Mouse (Mus musculus) E14TG2a.4 (cell line): Measurements from ENCODE around the gene Cdrt4.
A peak's percentile ranks its signal among the peaks of the same experiment; 100 is the strongest.

Experiments used
- H3K27me3 ChIP-seq: 2 replicates; pipeline ENCODE4 v1.6.1; 2014; ENCODE audit warnings: low read length, control low read depth; ENCODE audit not compliant: insufficient read depth
- H3K36me3 ChIP-seq: 2 replicates; pipeline ENCODE4 v1.6.1; 2014; ENCODE audit warnings: low read length, control low read depth; ENCODE audit not compliant: insufficient read depth
- H3K4me1 ChIP-seq: replicated peaks from 2 replicates; pipeline ENCODE4 v1.6.1; 2014; ENCODE audit warnings: low read depth, low read length, control low read depth
- H3K4me3 ChIP-seq: replicated peaks from 2 replicates; pipeline ENCODE4 v1.5.1; 2014; ENCODE audit warnings: mild to moderate bottlenecking, low read length
- H3K9me3 ChIP-seq: 2 replicates; pipeline ENCODE4 v1.6.1; 2014; ENCODE audit warnings: low read length, control low read depth
- CTCF ChIP-seq: conservative IDR thresholded peaks from 2 replicates; pipeline ENCODE4 v1.5.1; 2014; ENCODE audit warnings: low read length
- NANOG ChIP-seq: IDR thresholded peaks from 2 replicates; pipeline ENCODE4 v1.6.1; 2014; ENCODE audit warnings: borderline replicate concordance, low read length, mixed read lengths
- POU5F1 ChIP-seq: IDR thresholded peaks from 2 replicates; pipeline ENCODE4 v1.6.1; 2014; ENCODE audit warnings: low read length, borderline replicate concordance

The Cdrt4 gene

GRCm38 (mm10) chr11:62934795-62935514 is 16.0 kb upstream of the Cdrt4 start:
- no peaks in the 10 kb centered on the region for H3K36me3 ChIP-seq
- 0 out of 2 replicates have a peak, but pooled peaks cover 2% of the 10 kb centered on the region for H3K27me3 ChIP-seq
- no peak overlapping the region for H3K4me3 ChIP-seq
- peaks cover under 1% of the 10 kb centered on the region; the same call in 1 of the 2 replicates for H3K4me1 ChIP-seq
- H3K9me3 ChIP-seq: no peaks in the 10 kb centered on the region
- TF ChIP-seq POU5F1 (no peak), CTCF (no peak), NANOG (no peak)

- no peaks in the 10 kb centered on the region for H3K4me1 ChIP-seq
- peaks cover 6% of the 10 kb centered on the region for H3K9me3 ChIP-seq
- H3K36me3 ChIP-seq: no peaks in the 10 kb centered on the region
- TF ChIP-seq CTCF (no peak), NANOG (no peak), POU5F1 (no peak)
- no peak overlapping the region for H3K4me3 ChIP-seq
- H3K27me3 ChIP-seq: 0 out of 2 replicates have a peak, but pooled peaks cover 2% of the 10 kb centered on the region
Observed at GRCm38 (mm10) chr11:62937986-62938385, 13.0 kb upstream of the Cdrt4 start.

DNA sequence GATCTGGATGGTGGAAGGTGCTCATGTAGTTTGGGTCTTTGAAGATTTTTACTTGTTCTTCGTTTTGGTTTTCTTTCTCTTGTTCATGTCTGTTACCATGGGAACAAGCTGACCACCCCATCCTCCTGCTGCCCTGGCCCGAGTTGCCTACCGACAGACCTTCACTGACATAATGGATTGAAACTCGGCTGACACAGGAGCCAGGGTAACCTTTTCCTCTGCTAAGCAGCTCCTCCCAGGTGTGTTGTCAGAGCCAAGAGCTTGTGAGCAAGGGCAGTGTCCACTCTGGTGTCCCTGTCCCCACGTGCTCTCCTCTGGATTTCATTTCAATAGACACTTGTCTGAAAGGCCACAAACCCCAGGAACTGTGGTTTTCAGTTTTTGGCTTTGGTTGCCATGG is 12.1 kb upstream of the Cdrt4 start:
- 0 out of 2 replicates have a peak, but pooled peaks cover 2% of the 10 kb centered on the region for H3K27me3 ChIP-seq
- no peak for TF ChIP-seq NANOG
- TF ChIP-seq CTCF: no peak
- TF ChIP-seq POU5F1: no peak
- peaks cover 6% of the 10 kb centered on the region for H3K9me3 ChIP-seq
- H3K4me1 ChIP-seq: no peaks in the 10 kb centered on the region
- H3K36me3 ChIP-seq: no peaks in the 10 kb centered on the region
- H3K4me3 ChIP-seq: no peak overlapping the region

GRCm38 (mm10) chr11:62940176-62940575 is 10.8 kb upstream of the Cdrt4 start:
- TF ChIP-seq NANOG (no peak), CTCF (no peak), POU5F1 (no peak)
- H3K9me3 ChIP-seq: peaks cover 6% of the 10 kb centered on the region
- H3K4me1 ChIP-seq: no peaks in the 10 kb centered on the region
- no peaks in the 10 kb centered on the region for H3K27me3 ChIP-seq
- no peak overlapping the region for H3K4me3 ChIP-seq
- no peaks in the 10 kb centered on the region for H3K36me3 ChIP-seq

GRCm38 (mm10) chr11:62943538-62943937 is 7.5 kb upstream of the Cdrt4 start:
- Histone ChIP-seq H3K4me3 (no peak overlapping the region), H3K36me3 (no peaks in the 10 kb centered on the region), H3K4me1 (no peaks in the 10 kb centered on the region), H3K9me3 (peaks cover 6% of the 10 kb centered on the region), H3K27me3 (no peaks in the 10 kb centered on the region)
- TF ChIP-seq POU5F1 (no peak), NANOG (no peak), CTCF (no peak)

DNA sequence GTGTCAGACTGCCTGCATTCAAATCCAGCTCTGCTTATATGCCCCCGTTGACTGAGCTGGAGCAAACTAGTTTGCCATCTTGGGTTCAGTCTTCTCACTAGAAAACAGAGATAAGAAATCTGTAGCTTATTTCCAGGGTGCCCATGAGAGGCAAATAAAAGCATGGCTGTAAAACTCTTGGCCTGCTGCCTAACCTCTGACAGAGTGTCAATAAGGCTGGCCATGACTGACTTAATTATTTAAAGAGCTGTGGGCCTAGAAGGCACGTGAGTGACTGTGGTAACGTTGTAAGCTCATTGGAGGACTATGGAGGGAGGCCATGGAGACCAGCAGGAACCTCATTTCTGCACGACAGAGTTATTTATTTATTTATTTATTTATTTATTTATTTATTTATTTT is 5.5 kb upstream of the Cdrt4 start:
- Histone ChIP-seq H3K27me3 (peaks cover 2% of the 10 kb centered on the region; the same call in 1 of the 2 replicates), H3K36me3 (no peaks in the 10 kb centered on the region), H3K4me3 (no peak overlapping the region), H3K4me1 (0 out of 2 replicates have a peak, but pooled peaks cover 4% of the 10 kb centered on the region), H3K9me3 (peaks cover 2% of the 10 kb centered on the region)
- TF ChIP-seq POU5F1 (no peak), NANOG (no peak), CTCF (no peak)

- Histone ChIP-seq H3K27me3 (peaks cover 2% of the 10 kb centered on the region; the same call in 1 of the 2 replicates), H3K36me3 (no peaks in the 10 kb centered on the region), H3K9me3 (no peaks in the 10 kb centered on the region), H3K4me1 (peaks cover 26% of the 10 kb centered on the region), H3K4me3 (no peak overlapping the region)
- TF ChIP-seq POU5F1 (no peak), CTCF (no peak), NANOG (no peak)
Observed at GRCm38 (mm10) chr11:62949548-62949947, 1.4 kb upstream of the Cdrt4 start.

- Histone ChIP-seq H3K36me3 (no peaks in the 10 kb centered on the region), H3K9me3 (no peaks in the 10 kb centered on the region), H3K4me1 (peaks cover 36% of the 10 kb centered on the region), H3K27me3 (no peaks in the 10 kb centered on the region), H3K4me3 (no peak overlapping the region)
- no peak for TF ChIP-seq CTCF
- TF ChIP-seq NANOG: no peak
- no peak for TF ChIP-seq POU5F1
Observed at GRCm38 (mm10) chr11:62954766-62955165, 3.8 kb downstream of the Cdrt4 start.

- no peak for TF ChIP-seq CTCF
- TF ChIP-seq POU5F1: no peak
- TF ChIP-seq NANOG: no peak
- no peaks in the 10 kb centered on the region for H3K36me3 ChIP-seq
- H3K9me3 ChIP-seq: no peaks in the 10 kb centered on the region
- peaks cover 33% of the 10 kb centered on the region for H3K4me1 ChIP-seq
- H3K27me3 ChIP-seq: no peaks in the 10 kb centered on the region
- peak overlapping the region; percentile 17; the same call in 1 of the 2 replicates for H3K4me3 ChIP-seq
Observed at GRCm38 (mm10) chr11:62955186-62955585, 4.2 kb downstream of the Cdrt4 start.
